Mouse (Mus musculus) kidney, postnatal 10 days (tissue): ENCODE results near the gene Gadd45b.
A peak's percentile ranks its signal among the peaks of the same experiment; 100 is the strongest.

Source experiments
- DNase-seq: peaks from one replicate; pipeline ENCODE4 v3.0.0; 2021; ENCODE audit warnings: mixed read lengths

Gadd45b gene

DNA sequence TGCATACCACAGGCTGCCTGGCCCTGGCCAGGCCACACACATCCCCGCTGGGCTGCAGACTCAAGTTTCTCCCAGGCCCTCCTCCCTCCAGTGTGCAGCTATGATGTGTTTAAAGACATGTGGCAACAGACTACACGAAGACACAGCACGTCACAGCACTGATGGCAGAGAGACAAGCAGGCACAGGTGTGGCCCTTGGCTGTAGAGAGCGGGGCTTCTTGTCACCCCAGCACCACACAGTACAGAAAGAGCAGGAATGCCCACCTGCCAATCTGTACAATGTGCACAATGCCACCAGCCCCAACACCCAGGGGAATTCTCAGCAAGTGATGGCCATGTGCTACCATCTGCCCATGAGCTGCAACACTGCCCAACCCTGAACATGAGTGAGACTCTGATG is 18.5 kb upstream of the Gadd45b start:
- DNase-seq = no peak

DNA sequence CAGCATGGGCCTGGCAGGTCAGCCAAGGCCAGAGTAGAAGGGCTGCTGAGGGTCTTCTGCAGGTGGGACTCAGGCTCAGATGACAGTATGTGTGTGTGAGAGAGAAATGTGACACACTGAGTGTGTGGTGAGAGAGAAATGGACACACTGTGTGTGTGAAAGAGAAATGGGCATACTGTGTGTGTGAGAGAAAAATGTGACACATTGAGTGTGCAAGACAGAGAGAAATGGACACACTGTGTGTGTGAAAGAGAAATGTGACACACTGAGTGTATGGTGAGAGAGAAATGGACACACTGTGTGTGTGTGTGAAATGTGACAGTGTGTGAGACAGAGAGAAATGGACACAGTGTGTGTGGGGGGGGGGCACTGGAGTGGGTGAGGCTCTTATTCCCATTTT is 18.0 kb upstream of the Gadd45b start:
- no peak for DNase-seq

DNA sequence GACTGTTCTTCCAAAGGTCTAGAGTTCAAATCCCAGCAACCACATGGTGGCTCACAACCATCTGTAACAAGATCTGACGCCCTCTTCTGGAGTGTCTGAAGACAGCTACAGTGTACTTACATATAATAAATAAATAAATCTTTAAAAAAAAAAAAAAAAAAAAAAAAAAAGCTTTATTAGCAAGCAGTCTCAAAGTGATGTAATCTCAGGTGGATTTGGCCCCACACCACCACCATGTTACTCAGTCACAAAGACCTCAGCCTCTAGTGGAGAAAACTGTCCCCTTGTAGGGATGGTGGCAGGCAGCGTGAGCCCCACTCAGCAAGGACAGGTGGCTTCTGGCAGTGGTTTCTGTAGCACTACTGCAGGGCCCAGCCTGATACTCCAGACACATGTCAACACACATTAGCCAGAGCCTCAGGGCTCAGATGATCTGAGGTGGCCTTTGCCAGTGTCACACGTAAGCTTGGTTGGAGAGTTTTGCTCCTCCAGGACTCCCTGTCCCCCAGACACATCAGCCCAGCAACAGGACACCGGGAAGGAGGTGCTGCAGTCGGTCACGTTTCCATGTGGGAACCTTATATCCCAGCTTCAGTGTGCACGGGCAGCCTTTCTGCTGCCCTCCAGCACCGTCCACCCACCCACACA is 16.4 kb upstream of the Gadd45b start:
- no peak for DNase-seq

DNA sequence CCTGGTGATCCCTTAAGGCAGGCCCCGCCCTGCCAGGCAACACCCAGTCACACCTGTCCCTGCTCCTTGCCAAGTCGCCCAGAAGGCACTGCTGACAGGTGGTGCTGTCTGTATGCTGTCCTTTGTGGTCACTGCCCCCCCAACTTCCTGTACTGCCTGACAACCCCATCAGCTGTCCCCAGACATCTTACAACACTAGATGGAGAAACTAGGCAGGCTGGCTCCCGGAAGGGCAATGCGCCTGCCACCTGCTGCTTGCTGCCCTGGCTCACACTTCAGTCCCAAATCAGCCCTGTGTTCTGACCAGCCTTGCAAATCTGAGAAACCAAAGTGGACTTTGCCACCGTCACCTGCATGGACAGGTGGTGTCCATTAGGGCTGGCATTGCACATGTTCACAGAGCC is 15.6 kb upstream of the Gadd45b start:
- DNase-seq = no peak

DNA sequence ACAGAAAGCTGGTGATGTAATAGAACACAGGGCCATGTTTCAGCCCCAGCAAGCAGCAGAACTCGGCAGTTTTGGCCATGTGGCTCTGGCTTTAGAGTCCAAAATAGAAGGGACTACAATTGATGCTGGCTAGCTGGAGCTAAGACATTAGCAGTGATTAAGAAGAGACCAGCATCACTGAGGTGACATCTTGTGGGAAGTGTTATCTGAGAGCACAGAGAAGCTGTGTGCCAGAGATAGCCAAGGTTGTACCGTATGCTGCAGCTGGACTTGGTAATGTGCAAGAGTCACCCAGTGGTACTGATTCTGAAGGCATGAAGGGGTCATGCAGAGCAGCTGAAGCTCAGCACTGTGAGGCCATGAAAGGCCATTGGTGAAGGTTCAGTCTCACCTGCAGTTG is 14.6 kb upstream of the Gadd45b start:
- DNase-seq = no peak

- DNase-seq = no peak
Observed at GRCm38 (mm10) chr10:80915736-80916135, 14.1 kb upstream of the Gadd45b start.

DNA sequence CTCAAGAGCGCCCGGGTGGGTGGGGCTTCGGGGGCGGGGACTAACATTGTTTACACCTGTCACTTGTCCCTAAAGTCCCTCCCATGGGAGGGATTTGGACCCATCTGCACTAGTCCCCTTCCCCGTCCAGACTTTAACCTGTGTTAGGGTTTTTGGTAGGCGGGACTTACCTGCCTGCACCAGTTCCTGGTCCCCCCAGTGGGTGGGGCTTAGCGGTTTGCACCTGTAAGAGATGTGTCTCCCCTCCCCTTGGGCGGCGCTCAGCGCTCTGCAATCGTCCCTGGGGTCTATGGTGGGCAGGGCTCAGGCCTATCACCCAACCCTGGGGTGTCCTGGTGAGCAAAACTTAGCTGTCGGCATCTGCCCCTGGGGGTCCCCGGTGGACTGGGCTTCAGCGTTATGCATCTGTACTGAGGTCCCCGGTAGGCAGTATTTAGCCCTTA is 12.5 kb upstream of the Gadd45b start:
- DNase-seq = peak; percentile 67

DNA sequence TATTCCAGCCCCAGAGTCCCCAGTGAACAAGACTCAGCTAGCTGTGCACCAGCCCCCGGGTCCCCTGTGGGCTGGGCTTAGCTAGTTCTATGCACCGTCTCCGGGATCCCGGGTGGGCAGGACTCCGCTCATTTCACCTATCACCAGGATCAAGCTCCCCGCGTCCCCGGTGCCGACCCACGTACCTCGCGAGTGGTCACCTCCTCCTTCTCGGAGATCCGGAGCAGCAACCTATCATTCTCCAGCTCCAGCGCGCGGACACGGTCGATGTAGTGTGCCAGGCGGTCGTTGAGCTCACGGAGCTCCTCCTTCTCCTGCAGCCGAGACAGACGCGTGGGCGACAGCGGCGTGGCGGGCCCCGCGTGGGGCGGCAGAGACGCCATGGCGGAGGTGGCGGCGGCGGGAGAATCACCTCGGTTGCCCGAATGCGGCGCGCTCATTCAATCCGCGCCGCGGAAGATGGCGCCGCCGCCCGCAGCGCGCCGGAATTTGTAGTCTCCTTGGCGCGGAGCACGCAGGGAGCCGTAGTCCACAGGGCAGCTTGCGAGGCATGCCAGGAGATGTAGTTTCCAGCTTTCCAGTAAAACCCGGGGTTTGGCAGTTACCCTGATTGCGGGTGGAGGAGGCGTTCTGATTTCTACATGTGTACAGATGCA is 12.0 kb upstream of the Gadd45b start, which contains the start of gene Lmnb2:
Lmnb2 (minus strand) TSS at position 467 of the 656 bp plus-strand sequence.
- peak; percentile 83 for DNase-seq

DNA sequence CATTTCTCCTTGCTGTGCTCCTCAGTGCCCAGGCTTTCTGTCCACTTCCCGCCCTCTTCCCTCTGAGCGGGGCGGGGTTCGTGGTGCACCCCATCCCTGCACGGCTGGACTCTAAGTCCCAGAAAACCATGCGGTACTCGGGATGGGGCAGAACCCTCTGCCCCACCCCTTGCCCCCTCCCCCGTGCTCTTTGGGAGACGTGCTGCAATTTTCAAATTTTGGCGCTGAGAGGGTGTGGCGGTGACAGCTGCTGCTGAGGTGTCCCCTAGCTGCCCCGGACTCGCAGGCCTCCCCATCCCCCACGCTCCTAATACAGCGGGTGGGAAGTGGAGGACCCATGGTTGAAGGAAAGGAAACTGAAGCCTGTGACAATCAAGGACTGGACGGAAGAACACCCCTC is 8.0 kb upstream of the Gadd45b start:
- peak; percentile 75 for DNase-seq

- no peak for DNase-seq
Observed at GRCm38 (mm10) chr10:80925472-80925871, 4.4 kb upstream of the Gadd45b start.

DNA sequence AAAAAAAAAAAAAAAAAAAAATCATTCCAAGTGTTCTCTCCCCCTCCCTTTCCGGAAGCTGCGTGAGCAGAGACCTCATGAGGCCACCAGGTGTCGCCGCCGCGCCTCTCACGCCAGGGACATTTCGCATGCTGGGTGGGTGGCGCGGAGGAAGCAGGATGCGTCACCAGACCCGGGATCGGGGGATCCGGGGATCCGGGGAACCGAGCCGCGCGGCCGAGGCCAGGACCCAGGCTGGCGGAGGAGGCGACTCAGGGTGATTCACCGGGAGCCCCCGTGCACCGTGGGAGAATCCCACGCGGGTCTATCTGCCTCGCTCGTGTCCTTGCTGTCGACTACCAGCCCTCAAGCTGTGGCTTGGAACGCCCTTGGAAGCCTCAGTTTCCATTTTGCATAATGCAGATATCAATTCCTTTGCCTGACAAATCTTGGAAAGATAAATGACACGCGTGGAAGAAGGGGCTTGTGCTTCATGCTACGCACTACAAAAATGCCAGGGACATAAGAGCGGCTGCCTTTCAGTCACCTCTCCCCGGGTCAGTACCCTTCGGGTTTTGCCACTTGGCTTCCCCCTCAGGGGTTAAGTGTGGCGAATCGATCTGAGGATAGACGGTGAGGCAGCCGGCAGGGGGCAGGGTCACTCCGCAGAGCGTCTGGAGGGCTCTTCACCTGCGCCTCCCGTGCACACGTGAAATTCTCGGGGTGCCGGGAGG is 1.1 kb upstream of the Gadd45b start:
- DNase-seq = peak; percentile 96

- peak; percentile 65 for DNase-seq
Observed at GRCm38 (mm10) chr10:80930361-80931152, 684 bp downstream of the Gadd45b start.

DNA sequence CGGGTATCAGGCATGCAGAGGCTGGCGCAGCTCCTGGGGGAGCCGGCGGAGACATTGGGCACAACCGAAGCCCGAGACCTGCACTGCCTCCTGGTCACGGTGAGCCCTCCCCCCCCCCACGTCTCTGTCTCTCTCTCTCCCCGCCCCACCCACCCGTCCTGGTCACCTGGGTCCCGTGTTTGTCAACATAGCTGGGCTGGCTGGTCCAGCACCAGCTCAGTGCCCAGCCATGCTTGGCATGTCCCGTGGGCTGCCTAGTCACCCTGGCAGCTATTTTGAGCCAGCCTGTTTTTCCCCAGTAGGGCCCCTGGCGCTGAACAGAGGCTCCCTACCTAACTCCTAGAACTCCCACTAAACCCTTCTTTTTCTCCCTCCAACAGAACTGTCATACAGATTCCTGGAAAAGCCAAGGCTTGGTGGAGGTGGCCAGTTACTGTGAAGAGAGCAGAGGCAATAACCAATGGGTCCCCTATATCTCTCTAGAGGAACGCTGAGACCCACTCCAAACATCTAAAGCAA is 1.3 kb downstream of the Gadd45b start:
- DNase-seq = peak; percentile 65

DNA sequence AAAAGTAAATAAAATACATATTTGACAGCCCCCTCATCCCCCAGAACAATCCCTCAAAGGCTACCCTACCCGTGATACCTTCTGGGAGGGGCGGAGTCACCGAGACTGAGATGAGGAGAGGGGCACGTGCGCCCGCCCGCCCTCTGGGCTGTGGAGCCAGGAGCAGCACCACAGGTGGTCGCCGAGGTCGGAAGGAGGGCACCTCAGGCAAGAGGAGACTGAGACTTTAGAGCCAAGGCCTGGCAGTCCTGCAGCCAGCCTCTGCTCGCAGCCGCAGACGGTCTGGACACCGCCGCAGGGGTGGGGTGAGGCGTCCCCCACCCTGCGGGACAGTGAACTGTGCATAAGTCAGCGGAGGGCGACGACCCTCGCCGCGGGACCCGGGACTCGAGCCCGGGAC is 1.8 kb downstream of the Gadd45b start:
- DNase-seq = peak; percentile 40

- peak; percentile 64 for DNase-seq
Observed at GRCm38 (mm10) chr10:80932206-80932605, 2.3 kb downstream of the Gadd45b start.

DNA sequence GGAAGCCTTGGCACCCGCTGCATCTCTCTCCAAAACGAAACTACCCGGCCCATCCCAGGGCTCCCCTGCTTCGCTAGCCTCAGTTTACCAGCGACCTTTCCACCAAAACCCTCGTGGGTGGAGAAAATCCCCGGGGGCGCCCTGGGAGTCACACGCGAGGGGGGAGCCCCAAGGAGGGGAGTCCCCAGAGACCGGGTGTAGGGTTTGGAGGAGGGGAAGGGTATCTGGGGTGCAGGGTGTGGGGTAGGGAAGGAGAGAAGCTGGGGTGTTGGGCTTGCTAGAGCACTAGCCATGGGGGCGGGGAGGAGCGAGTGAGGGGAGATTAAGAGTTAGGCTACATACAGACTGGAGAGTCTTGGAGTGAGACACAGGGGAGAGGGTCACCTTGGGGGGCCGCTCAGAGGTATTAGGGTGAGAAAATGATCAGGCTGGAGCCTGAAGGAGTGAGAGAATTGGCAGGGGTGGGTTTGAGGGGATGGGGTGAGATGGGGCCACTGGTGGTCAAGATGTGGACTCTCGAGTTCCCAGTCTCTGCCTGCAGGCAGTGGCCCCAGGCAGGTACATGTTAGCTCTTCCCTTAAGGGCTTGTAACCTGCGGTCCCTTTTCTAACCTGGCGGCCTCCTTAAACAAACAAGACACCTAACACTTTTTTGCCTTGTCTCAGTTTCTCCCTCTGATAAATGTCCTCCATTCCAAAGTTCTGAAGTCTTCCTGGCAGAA is 3.0 kb downstream of the Gadd45b start:
- no peak for DNase-seq

- peak; percentile 47 for DNase-seq
Observed at GRCm38 (mm10) chr10:80933421-80933979, 3.6 kb downstream of the Gadd45b start.

GRCm38 (mm10) chr10:80934136-80934985 is 4.5 kb downstream of the Gadd45b start:
- no peak for DNase-seq

DNA sequence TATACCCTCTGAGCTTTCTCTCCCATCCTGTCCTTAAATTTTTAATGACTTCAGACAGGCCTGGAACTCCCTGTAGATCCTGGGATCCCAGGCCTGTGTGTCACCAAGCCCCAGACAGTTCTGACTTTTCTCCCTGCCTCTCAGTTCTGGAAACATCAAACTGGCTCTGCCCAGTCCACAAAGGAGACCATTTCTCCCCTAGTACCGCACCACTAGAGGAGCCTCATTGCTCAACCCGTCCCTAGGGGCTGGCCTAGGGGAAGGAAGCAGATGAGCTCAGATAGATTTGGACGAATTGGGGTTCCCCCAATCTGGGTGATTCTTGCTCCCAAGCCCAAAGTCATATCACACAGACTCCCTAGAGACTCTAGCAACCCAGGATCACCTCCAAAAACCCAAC is 5.4 kb downstream of the Gadd45b start:
- DNase-seq = no peak

DNA sequence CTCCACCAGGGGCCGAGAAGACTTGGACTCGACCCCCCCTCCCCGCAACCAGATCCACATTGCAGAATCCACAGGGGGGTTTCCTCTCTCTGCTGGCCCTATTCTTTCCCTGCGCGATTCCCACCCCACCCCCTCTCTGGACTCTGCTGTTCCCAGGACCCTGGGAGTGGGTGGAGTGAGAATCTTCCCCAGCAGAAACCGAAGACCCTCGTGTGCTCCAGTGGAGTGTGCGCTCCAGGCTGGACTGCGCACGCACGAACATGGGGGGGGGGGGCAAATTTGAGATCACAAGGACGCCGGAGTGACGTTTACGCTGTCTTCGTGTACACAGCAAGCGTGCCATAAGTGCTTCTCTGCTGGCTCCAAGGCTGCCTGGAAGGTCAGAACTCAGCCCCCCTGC is 5.8 kb downstream of the Gadd45b start:
- no peak for DNase-seq
